Mouse (Mus musculus) erythroblast, adult 5-6 weeks (primary cell): ENCODE results near the gene Vti1a. TPM values are rescaled to one million over a fixed set of nuclear protein-coding genes. Genes with fewer than 3 reads are reported as not detected.

Source experiments
- ATAC-seq: replicated peaks from 2 replicates; pipeline ENCODE4 v1.8.0; 2016; ENCODE audit warnings: moderate number of reproducible peaks, mild to moderate bottlenecking, moderate TSS enrichment, inconsistent platforms; ENCODE audit not compliant: poor library complexity, low FRiP score, severe bottlenecking
- total RNA-seq, 2 experiments: library from RNA; stranded (forward) in 1 of 2; stranded (reverse) in 1 of 2; fragments of 150-400 nt in 1 of 2; fragments of 200-764, 138-1000 nt in 1 of 2; gene quantifications; 2 replicates each; pipeline versions ENCODE4 v1.2.3 to v1.2.4; 2015 to 2017; ENCODE audit warnings: low replicate concordance in 2 of 2

Gene Vti1a
- total RNA-seq, 2 experiments from 2014 or later = 16.9 to 18.0 TPM

GRCm38 (mm10) chr19:55570520-55571296 is 254.6 kb downstream of the Vti1a start:
- no peak for ATAC-seq

- no peak for ATAC-seq
Measured at GRCm38 (mm10) chr19:55571486-55571885, 255.4 kb downstream of the Vti1a start.

GRCm38 (mm10) chr19:55577306-55578042 is 261.4 kb downstream of the Vti1a start:
- ATAC-seq = no peak

GRCm38 (mm10) chr19:55578094-55579085 is 262.3 kb downstream of the Vti1a start:
- no peak for ATAC-seq

- no peak for ATAC-seq
Measured at GRCm38 (mm10) chr19:55579310-55579709, 263.2 kb downstream of the Vti1a start.

- no peak for ATAC-seq
Measured at GRCm38 (mm10) chr19:55580152-55580551, 264.1 kb downstream of the Vti1a start.

- ATAC-seq = no peak
Measured at GRCm38 (mm10) chr19:55580667-55581066, 264.6 kb downstream of the Vti1a start.

GRCm38 (mm10) chr19:55582896-55583653 is 267.0 kb downstream of the Vti1a start:
- no peak for ATAC-seq

GRCm38 (mm10) chr19:55585270-55586224 is 269.5 kb downstream of the Vti1a start:
- no peak for ATAC-seq

- ATAC-seq = no peak
Measured at GRCm38 (mm10) chr19:55587638-55588421, 271.7 kb downstream of the Vti1a start.

GRCm38 (mm10) chr19:55588948-55589896 is 273.1 kb downstream of the Vti1a start:
- ATAC-seq = no peak

- no peak for ATAC-seq
Measured at GRCm38 (mm10) chr19:55592876-55593691, 277.0 kb downstream of the Vti1a start.

GRCm38 (mm10) chr19:55593729-55594444 is 277.8 kb downstream of the Vti1a start:
- no peak for ATAC-seq

GRCm38 (mm10) chr19:55594451-55594850 is 278.4 kb downstream of the Vti1a start:
- ATAC-seq = no peak
